Mouse (Mus musculus) embryonic facial prominence, embryonic 10.5 days (tissue): ENCODE data around the gene Map3k11. TPM values are rescaled to one million over a fixed set of nuclear protein-coding genes. Genes with fewer than 3 reads are reported as not detected.
A peak's percentile ranks its signal among the peaks of the same experiment; 100 is the strongest.

Experiments
- DNase-seq: peaks from one replicate; pipeline ENCODE4 v3.0.0-alpha.2; 2017; ENCODE audit warnings: low spot score
- H3K27ac ChIP-seq: fragments of 300-500 bp; sonication (generic); replicated peaks from 2 replicates; pipeline ENCODE4 v1.5.1; 2016; ENCODE audit warnings: mild to moderate bottlenecking
- H3K27me3 ChIP-seq: fragments of 300-500 bp; sonication (generic); replicated peaks from 2 replicates; pipeline ENCODE4 v1.6.1; 2016; ENCODE audit warnings: low read depth, mild to moderate bottlenecking; ENCODE audit not compliant: poor library complexity, severe bottlenecking
- H3K36me3 ChIP-seq: fragments of 300-500 bp; sonication (generic); replicated peaks from 2 replicates; pipeline ENCODE4 v1.6.1; 2016; ENCODE audit warnings: mild to moderate bottlenecking, moderate library complexity
- H3K4me1 ChIP-seq: fragments of 300-500 bp; sonication (generic); 2 replicates; pipeline ENCODE4 v1.6.1; 2016
- H3K4me3 ChIP-seq: fragments of 300-500 bp; sonication (generic); 2 replicates; pipeline ENCODE4 v1.5.1; 2016; ENCODE audit warnings: mild to moderate bottlenecking, moderate library complexity
- H3K9me3 ChIP-seq: fragments of 300-500 bp; sonication (generic); 2 replicates; pipeline ENCODE4 v1.6.1; 2016; ENCODE audit warnings: mild to moderate bottlenecking
- WGBS: fragments of 180-500 bp; shearing (Covaris S2); methylation state at CpG from one replicate; pipeline ENCODE4 v1.1.7; 2016; 5-methylcytosine and 5-hydroxymethylcytosine counted together
- polyA plus RNA-seq: library from polyadenylated mRNA; unstranded; fragments of >200 nt; fragmentation: Nextera tagmentation; extraction: Ambion mirVana; gene quantifications from 2 replicates; pipeline ENCODE4 v1.2.1, GENCODE M21; 2016

Gene Map3k11
- polyA plus RNA-seq, 1 experiment from 2014 or later, result 32.1 TPM

DNA sequence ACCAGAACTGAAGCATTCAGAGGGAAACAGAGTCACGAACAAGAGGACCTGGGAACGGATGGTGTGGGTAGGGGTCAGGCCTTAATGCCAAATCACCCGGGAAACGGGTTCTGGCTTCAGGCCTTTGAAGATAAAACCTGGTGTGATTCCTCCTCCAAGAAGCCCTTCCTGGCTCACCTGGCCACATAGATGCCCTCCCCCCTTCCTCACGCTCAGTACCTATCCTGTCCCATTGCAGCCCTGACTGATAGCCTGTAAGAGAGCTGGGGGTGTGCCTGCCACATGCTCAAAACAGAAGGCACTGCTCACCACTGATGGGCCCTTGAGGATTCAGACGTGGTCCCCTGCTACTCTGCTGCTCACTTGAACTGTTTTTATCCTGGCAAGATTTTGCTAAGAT, 5.3 kb downstream of the Map3k11 start:
- peaks cover 87% of the 10 kb centered on the region for H3K36me3 ChIP-seq
- peaks cover 59% of the 10 kb centered on the region for H3K4me1 ChIP-seq
- no peak for DNase-seq
- H3K9me3 ChIP-seq, result no peaks in the 10 kb centered on the region
- peak overlapping the region; percentile 97; the same call in 1 of the 2 replicates for H3K4me3 ChIP-seq
- WGBS, result 84% methylated on average over 6 of the region's 6 CpGs
- H3K27ac ChIP-seq, result no peak overlapping the region
- peaks cover 10% of the 10 kb centered on the region for H3K27me3 ChIP-seq

DNA sequence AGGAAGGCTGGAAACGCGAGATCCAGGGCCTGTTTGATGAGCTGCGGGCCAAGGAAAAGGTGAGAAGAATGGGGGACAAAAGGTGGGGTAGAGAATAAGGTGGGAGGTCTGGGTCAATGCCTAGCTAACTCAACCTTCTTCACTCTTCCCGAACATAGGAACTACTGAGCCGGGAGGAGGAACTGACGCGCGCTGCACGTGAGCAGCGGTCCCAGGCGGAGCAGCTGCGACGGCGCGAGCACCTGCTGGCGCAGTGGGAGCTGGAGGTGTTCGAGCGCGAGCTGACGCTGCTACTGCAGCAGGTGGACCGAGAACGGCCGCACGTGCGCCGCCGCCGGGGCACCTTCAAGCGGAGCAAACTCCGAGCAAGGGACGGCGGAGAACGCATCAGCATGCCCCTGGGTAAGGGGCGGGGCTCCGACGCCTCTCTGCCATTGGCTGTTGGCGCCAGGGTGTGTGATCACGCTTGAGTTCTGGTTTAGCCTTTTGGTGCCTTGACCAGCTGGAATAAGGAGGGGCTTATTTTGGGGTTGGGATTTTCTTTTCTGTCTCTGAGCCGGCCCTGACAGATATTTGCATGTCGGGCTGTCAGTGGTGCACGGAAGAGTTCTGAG, 7.4 kb downstream of the Map3k11 start:
- WGBS, result 15% methylated on average over 41 of the region's 41 CpGs
- H3K36me3 ChIP-seq, result peaks cover 100% of the 10 kb centered on the region
- peak; percentile 70 for DNase-seq
- no peak overlapping the region for H3K27ac ChIP-seq
- peak overlapping the region; percentile 50 for H3K4me3 ChIP-seq
- peaks cover 47% of the 10 kb centered on the region for H3K4me1 ChIP-seq
- no peaks in the 10 kb centered on the region for H3K9me3 ChIP-seq
- H3K27me3 ChIP-seq, result peaks cover 10% of the 10 kb centered on the region

DNA sequence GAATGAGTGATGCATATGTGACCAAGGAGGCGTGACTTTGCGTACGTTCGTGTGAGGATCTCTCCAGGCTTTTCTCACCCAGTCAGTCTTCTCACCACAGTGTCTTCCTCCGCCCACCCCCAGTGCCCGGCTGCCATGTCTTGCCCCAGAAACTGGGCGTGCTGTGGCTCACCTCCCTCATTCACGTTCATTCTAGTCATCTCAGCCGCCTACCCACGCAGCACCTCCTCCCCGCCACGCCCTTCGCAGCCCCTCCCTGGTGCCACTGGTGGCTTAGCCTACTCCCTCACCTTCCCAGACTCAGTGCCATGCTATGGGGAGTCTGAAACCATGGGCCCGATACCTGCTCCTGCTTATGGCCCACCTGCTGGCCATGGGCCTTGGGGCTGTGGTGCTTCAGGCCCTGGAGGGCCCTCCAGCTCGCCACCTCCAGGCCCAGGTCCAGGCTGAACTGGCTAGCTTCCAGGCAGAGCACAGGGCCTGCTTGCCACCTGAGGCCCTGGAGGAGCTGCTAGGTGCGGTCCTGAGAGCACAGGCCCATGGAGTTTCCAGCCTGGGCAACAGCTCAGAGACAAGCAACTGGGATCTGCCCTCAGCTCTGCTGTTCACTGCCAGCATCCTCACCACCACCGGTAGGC, 15.7 kb downstream of the Map3k11 start, which contains the start of gene Kcnk7:
TSS of gene Kcnk7 (plus strand) at position 205 of the 638 bp plus-strand sequence.
- 82% methylated on average over 17 of the region's 17 CpGs for WGBS
- Histone ChIP-seq H3K4me3 (0 out of 2 replicates have a peak within 1 kb of the TSS, but pooled peaks have one; percentile 5), H3K36me3 (peaks cover 87% of the 10 kb centered on the region), H3K27ac (no peak within 1 kb of the TSS), H3K4me1 (peaks cover 7% of the 10 kb centered on the region), H3K27me3 (no peaks in the 10 kb centered on the region), H3K9me3 (no peaks in the 10 kb centered on the region)
- DNase-seq, result no peak

DNA sequence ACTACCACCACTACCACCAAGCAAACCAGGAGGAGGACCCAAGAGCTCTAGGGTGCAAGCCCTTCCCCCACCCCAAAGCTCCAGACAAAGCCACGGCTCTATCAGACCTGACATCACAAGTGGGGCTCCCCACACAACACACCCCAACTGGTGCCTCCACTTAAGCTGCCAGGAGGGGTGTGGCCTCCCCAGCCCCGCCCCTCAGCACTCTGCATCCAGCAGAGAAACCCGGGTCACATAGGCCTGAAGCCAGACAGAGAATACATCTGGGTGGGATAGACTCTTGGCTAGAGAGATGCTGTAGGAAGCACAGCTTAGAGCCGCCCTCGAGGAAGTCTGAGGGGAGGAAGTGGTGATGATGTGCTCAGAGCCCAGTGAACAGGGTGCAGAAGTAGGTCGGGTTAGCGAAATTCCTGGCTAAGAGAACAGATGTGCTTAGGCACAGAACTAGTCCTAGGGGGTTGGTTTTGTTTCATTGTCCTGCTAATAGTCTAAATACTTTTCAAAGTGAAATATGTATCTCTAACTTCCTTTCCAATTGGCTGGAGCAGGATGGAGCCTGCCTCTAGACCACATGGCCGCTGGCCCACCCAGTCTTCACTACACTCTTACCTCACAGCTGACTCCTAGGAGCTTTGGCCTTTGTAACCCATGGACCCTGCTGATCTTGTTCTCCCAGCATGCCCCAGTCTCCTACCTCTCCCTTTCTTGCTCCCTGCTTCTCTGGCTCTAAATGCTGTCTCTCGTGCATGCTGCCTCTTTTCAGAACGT, 16.4 kb downstream of the Map3k11 start:
- 43% methylated on average over 10 of the region's 10 CpGs for WGBS
- no peak overlapping the region for H3K27ac ChIP-seq
- H3K27me3 ChIP-seq, result no peaks in the 10 kb centered on the region
- DNase-seq, result no peak
- H3K4me3 ChIP-seq, result no peak overlapping the region
- peaks cover 7% of the 10 kb centered on the region for H3K4me1 ChIP-seq
- H3K36me3 ChIP-seq, result peaks cover 87% of the 10 kb centered on the region
- no peaks in the 10 kb centered on the region for H3K9me3 ChIP-seq

DNA sequence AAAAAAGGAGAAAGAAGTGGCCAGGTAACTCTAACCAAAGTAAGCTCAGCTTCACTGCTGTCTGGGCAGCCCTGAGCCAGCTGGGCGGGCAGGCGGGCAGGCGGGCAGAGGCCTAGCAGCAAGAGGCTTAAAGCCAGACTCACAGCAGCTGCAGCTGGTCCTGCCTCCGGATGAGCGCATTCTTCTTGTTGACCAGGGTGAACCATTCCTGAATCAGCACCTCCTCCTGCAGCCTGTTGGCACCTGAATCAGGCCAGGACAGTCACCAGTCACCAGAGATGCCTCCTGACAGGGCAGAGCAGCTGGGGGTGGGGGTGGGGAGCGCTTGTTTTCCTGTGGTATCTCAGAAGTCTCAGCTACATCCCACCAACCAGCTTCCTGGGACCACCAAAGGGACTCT, 21.5 kb downstream of the Map3k11 start:
- DNase-seq, result no peak
- Histone ChIP-seq H3K36me3 (peaks cover 76% of the 10 kb centered on the region), H3K9me3 (no peaks in the 10 kb centered on the region), H3K27me3 (no peaks in the 10 kb centered on the region), H3K27ac (no peak overlapping the region), H3K4me3 (no peak overlapping the region), H3K4me1 (peaks cover 19% of the 10 kb centered on the region)
- WGBS, result 90% methylated on average over 6 of the region's 6 CpGs

DNA sequence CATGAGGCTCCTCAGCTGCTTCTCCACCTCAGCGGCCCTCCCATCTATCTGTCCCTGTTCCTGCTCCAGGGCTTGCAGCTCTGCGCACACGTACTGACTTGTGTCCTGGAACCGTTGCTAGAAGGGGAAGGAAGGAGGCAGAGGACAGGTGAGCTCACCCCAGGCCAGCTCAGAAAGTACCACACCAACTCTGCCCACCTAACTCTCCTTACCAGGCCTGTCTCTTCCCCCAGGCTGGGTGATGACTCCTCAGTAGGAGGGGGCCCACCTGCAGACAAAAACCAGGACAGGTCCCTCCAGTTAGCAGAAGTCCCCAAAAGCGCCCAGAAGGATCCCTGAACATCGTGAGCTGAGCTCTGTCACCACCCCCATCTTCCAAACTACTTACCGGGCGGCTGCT, 22.0 kb downstream of the Map3k11 start:
- Histone ChIP-seq H3K4me1 (peaks cover 22% of the 10 kb centered on the region), H3K9me3 (no peaks in the 10 kb centered on the region), H3K36me3 (peaks cover 81% of the 10 kb centered on the region), H3K4me3 (no peak overlapping the region), H3K27ac (no peak overlapping the region), H3K27me3 (peaks cover 2% of the 10 kb centered on the region)
- 78% methylated on average over 8 of the region's 8 CpGs for WGBS
- DNase-seq, result no peak

DNA sequence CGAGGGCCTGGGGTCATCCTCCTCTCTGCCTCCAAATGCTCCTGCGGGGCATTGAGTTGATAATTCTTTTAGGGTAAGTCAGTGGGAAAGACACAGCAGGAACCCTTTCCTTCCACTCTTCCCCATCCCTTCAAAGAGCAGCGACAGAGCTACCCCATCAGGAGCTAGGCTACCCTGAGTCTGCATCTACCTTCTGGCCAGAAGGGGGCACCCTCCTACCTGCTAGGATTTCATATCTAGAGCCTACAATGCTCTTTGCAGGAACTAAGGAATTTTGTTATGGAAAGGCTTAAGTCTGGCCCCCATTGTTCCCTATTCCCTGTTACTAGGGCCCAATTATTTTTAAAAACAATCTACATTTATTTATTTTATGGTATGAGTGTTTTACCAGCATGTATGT, 22.7 kb downstream of the Map3k11 start:
- H3K27me3 ChIP-seq, result peaks cover 8% of the 10 kb centered on the region
- DNase-seq, result peak; percentile 66
- WGBS, result 10% methylated on average over 3 of the region's 3 CpGs

DNA sequence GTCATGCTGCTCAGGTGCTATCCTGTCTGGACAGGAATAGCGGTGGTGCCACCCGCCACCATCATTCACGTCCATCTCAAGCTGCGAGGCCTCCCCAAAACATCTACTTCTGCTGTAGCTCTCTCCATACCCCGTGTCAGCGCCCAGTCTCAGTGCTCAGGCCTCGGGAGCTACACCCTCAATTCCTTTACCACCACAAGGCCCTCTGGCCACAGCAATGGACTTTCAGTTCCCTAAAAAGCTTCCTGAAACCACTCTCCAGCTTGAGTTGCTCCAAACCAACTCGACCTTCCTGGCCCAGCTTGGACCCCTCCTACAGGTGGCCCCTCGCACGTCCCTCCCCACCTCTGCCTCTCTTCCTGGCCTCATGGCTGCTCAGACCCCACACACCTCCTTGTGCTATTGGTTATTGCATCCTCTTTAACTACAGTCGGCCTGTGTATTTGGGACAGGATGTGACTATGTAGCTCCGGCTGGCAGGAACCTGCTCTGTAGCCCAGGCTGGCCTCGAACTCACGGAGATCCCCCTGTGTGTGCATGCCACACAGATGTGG, 23.4 kb downstream of the Map3k11 start:
- Histone ChIP-seq H3K36me3 (peaks cover 79% of the 10 kb centered on the region), H3K4me1 (peaks cover 36% of the 10 kb centered on the region), H3K4me3 (no peak overlapping the region), H3K27ac (no peak overlapping the region), H3K9me3 (no peaks in the 10 kb centered on the region), H3K27me3 (peaks cover 12% of the 10 kb centered on the region)
- WGBS, result 90% methylated on average over 14 of the region's 14 CpGs
- no peak for DNase-seq

More for the DNA sequence above, 22.7 kb downstream of the Map3k11 start:
- H3K36me3 ChIP-seq, result peaks cover 84% of the 10 kb centered on the region
- H3K4me1 ChIP-seq, result peaks cover 28% of the 10 kb centered on the region
- no peak overlapping the region for H3K4me3 ChIP-seq
- H3K27ac ChIP-seq, result no peak overlapping the region
- H3K9me3 ChIP-seq, result no peaks in the 10 kb centered on the region

DNA sequence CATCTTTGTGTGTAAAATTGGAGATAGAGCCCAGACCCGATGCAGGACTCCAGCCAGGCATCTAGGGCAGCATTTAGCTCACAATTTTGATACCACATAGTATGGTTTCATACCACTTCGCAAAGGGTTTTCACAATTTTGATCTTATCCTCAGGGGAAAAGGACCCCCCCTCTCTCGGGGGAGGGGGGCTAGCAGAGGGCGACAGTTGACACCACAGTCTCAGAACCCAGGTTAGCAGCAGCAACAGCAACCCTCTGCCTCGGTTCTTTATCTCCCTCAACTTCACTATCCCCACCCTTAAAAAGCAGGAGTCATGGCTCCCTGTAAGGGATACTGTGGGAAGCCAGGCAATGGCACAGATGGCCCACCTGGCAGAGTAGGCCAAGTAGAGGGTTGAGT, 24.7 kb downstream of the Map3k11 start:
- H3K27ac ChIP-seq, result no peak overlapping the region
- DNase-seq, result no peak
- no peaks in the 10 kb centered on the region for H3K9me3 ChIP-seq
- H3K4me3 ChIP-seq, result no peak overlapping the region
- 75% methylated on average over 5 of the region's 5 CpGs for WGBS
- H3K4me1 ChIP-seq, result peaks cover 41% of the 10 kb centered on the region
- peaks cover 21% of the 10 kb centered on the region for H3K27me3 ChIP-seq
- H3K36me3 ChIP-seq, result peaks cover 79% of the 10 kb centered on the region

DNA sequence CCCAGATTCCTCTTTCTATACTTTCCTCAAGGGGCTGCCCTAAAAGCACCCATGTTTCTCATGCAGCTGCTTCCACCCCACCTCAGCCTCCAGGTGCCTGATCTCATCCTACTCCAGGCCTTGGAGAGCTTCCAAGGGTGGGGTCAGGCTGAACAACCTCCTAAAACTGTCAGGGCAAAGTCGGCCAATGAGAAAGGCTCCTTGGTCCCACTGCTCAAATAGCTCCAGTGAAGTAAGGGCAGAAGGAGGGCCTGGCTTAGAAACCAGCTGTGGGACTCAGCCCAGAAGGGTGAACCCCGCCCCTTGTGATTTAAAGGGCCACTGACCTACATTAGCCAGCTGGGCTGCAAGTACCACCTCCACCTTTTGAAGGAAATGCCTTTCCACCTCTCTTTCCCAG, 25.2 kb downstream of the Map3k11 start:
- no peaks in the 10 kb centered on the region for H3K9me3 ChIP-seq
- H3K27ac ChIP-seq, result no peak overlapping the region
- no peak overlapping the region; the same call in 1 of the 2 replicates for H3K4me3 ChIP-seq
- DNase-seq, result peak; percentile 58
- WGBS, result 7% methylated on average over 2 of the region's 2 CpGs
- H3K4me1 ChIP-seq, result peaks cover 41% of the 10 kb centered on the region
- peaks cover 79% of the 10 kb centered on the region for H3K36me3 ChIP-seq
- H3K27me3 ChIP-seq, result peaks cover 21% of the 10 kb centered on the region

DNA sequence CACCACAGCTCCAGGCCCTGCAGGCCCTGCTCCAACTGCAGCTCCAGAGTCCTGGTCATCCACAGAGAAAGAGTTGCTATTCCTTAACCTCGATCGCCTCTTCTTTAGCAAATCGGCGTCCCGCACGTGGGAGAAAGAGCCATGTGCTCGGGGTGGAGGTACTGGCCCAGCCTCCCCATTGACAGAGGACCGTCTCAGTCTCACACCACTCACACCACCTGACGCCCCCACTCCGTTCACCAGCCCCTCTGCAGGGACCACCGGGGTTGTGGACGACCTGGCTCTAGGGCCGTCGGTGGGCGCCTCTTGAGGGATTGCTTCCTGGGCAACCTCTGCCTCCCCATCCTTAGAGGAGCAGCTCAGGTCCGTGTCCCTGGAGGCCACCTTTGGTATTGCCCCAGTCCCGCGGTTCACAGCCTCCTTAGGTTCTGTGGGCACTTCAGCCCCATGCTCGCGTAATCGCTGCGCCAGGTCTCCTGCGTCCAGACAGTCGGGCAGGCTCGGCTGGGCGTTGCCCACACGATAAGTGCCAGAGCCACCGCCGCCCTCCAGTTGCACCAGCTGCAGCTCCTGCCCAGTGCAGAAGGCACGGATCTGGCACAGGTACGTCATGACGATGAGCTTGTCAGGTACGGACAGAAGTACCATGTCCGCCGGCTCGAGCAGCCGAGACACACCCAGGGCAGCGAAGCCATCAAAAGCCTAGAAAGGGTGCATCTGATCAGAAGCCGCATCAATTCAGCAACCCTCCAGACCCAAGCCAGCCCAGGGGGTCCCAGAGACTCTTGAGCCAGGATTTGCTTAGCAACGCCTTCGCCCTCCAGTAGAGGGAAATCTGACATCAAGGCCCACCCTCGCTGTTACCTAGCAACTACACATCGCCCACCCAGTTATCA, 27.5 kb downstream of the Map3k11 start:
- 20% methylated on average over 43 of the region's 43 CpGs for WGBS
- H3K4me3 ChIP-seq, result peak overlapping the region; percentile 40
- peaks cover 79% of the 10 kb centered on the region for H3K36me3 ChIP-seq
- peaks cover 21% of the 10 kb centered on the region for H3K27me3 ChIP-seq
- DNase-seq, result peak; percentile 59
- peaks cover 41% of the 10 kb centered on the region for H3K4me1 ChIP-seq
- no peaks in the 10 kb centered on the region for H3K9me3 ChIP-seq
- H3K27ac ChIP-seq, result peak overlapping the region; percentile 49; the same call in 1 of the 2 replicates

DNA sequence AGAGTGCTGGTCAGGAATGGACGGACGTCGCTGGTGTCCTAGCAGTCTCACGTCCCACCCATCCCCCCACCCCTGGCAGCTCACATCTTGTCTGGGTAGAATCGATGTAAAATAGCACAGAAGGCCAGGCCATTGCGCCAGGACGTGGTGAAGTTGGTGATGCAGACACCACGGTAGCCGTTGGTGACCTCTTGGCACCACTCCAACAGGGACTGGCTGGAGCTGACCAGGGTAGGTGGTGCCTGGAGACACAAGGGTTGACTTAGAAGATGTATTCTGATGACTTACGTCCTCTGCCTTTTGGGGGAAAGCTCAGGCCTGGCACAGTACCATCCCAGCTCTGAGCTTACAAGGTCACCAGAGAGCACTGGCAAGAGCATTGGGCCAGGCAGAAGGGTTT, 28.4 kb downstream of the Map3k11 start:
- Histone ChIP-seq H3K9me3 (no peaks in the 10 kb centered on the region), H3K27ac (no peak overlapping the region), H3K36me3 (peaks cover 81% of the 10 kb centered on the region), H3K27me3 (peaks cover 21% of the 10 kb centered on the region), H3K4me3 (no peak overlapping the region), H3K4me1 (peaks cover 41% of the 10 kb centered on the region)
- DNase-seq, result no peak
- whole genome bisulfite sequencing, result 63% methylated on average over 10 of the region's 10 CpGs
